Mouse (Mus musculus) telencephalon, adult 2 months (tissue): Measurements from ENCODE around the gene Galnt16.

ENCODE experiments used
- DNase-seq: peaks from one replicate; pipeline ENCODE4 v3.0.0-alpha.2; 2011; ENCODE audit warnings: low read depth, low spot score

Galnt16 gene

DNA sequence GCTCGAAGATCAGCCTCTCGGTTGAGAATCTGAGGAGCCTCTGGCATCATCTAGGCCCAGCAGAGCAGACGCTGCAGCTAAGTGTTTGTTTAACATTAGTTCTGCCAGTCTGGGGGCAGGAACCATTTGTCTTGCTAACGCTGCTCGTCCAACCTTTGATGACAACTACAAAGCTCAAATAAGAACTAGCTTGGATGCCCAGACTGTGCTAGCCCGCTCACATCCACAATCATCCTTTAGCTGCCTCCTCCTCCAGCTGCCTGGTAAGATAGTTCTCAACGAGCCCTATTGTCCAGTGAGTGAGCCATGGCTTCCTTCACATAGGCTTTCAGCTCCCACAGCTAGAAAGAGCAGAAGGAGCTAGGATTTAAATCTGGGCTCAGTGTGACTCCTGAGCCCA, 80.2 kb downstream of the Galnt16 start:
- DNase-seq: no peak

DNA sequence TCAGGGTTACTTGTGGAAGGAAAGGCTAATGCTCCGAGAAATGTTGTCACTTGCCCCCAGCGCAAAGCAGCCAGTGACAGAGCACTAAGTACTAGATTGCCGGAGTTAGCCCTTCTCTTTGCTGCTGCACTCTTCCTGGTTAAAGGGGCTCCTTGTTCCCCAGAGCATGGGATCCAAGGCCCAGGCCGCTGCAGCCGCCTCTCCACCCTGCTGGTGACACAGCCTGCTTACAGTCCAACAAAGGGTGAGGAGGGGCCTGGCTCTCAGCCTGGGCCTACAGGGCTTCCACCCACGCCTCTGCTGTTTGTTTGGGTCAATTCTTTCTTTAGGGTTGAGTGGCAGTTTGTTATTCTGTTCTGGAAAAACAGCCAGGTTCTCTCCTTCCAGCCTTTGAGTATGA, 80.7 kb downstream of the Galnt16 start:
- DNase-seq: no peak

DNA sequence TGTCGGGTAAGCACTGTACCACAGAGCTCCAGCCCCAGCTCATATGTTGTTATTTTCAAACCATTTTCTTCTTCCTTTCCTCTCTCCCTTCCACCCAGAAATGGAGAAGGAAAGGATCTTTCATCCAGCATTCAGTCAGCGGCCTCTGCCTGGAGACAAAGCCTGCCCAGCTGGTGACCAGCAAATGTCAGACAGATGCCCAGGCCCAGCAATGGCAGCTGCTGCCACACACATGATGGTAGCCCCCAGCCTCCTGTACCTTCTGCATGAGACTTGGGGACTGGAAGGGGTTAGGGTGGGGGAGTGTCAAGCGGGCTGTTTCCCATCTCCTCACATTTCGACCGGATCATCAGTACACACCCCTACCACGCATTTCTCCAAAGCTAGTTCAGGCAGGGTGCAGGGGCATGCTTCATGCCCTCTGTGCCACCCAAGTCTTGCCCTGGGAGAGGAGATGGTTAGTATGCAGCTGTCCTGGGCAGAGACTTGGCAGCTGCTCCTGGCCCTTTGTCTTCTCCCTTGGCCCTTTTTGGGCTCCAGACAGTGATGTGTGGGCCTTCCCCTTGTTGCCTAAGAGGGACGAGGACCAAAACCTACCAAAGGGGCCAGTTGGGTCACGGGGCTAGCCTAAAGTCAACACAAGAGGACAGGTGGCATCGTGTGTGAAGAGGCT, 83.7 kb downstream of the Galnt16 start:
- no peak for DNase-seq

DNA sequence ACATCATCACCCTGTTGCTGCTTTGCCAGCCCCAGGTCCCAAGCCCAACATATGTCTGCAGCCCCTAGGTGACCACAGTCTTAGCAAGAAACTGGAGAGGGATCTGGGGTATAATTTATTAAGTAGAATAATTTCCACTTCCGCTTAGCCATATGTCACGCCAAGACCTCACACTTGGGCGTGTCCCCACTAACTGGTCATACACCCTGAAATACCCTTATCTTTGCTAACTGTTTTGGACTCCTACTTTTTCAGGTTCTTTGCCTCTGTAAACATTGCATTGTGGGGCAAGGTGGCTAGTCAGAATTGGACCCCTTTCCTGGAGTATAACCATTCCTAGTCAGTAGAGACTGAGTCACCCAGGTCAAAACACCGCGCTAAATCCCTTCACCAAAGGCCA, 84.4 kb downstream of the Galnt16 start:
- no peak for DNase-seq

DNA sequence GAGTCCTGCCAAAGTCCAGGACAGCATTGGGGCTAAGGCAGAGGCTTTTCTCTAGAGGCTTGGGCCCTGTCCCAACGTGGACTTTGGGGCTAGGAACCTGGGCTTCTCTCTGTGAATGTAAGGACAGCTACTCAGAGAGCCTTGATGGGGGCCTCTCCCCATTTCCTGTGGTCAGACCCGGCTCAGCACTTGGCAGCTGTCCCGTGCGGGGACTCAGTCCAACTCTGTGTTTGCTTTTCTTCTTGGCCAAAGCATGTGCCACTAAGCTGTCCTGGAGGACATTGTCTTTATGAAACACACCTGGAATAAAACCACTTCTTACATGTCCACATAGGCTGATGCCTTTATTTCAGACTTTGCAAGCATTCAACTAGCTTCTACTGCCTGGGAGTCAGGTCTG, 85.5 kb downstream of the Galnt16 start:
- no peak for DNase-seq

DNA sequence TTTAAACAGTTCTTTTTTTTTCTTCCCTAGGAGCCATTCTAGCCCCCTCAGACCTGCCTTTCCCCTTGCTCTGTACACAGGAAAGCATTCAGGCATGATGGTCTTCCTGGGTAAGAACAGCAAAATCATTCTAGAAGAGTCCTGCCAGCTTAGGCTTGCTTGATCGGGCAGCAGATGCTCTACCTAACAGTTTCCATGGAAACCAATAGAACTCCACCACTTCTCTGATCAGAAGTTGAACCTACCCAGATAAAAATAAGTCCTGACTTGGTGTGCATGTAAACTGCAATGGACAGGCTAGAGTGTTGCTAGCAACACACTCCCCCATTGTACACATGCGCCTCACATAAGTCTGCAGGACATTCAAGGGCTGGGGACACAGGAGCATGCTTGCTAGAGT, 86.1 kb downstream of the Galnt16 start:
- peak; percentile 74 for DNase-seq

DNA sequence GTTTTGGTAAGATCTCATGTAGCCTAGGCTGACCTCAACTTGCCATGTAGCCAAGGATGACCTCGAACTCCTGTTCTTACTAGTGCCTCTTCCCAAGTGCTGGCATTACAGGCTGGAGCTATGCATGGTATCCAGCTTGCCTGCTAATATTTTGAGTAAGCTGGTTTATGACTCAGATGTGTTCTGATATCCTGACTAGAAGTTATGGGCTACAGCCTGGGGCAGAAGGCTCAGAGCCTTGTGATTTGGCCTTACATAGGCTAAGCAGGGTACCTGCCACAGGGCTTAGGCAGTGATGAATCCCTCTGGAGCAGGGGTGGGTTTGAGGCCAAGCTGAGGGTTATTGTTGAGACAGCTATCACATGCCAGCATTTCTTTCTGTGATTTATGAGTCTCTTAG, 90.5 kb downstream of the Galnt16 start:
- DNase-seq: no peak

DNA sequence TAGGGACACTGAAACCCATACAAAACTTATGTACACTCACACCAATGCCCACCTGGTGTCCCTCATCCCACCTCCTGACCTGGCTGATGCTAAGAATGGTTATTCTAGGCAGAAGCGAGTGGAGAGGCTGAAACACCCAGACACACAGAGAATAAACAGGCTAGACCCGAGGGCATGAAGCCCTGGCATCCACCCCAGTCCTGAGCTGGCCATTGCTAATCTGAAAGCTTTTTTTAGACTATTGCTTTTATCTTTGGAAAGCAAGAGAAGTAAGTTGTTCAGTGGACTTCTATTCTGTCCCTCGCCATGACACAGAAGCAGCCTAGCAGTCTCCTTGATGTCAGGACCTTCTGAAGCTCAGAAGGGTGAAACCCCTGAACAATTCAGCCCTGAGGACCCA, 91.9 kb downstream of the Galnt16 start:
- DNase-seq: no peak

DNA sequence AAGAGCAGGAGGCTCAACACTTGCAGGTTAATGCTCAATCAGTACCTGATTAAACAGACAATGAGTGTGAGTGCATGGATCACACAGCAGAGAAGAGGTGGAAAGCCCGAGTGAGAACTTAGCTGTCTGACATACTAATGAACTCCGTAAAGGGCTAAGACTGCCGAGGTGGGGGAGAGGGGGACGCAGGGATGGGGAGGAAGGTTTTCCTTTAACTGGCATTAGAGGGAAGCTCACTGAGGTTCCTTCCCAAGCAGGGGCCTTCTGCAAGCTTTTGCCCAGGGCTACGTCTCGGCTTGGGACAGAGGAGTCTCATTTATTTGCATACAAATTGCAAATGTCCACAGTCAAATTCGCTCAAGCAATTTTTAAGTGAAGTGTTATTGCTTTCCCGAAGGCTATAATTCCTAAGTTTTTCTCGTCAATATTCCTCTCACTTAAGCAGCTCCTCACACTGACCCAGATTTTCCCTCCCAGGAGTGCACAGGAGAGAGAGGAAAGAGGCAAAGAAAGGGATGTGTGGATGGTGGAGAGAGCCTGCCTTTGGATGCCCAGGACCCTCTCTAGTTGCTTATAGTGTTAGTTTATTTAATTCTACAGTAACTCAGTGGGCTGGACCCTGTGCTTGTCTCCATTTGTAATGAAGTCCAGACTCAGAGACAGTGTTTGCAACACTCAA, 94.2 kb downstream of the Galnt16 start:
- no peak for DNase-seq

DNA sequence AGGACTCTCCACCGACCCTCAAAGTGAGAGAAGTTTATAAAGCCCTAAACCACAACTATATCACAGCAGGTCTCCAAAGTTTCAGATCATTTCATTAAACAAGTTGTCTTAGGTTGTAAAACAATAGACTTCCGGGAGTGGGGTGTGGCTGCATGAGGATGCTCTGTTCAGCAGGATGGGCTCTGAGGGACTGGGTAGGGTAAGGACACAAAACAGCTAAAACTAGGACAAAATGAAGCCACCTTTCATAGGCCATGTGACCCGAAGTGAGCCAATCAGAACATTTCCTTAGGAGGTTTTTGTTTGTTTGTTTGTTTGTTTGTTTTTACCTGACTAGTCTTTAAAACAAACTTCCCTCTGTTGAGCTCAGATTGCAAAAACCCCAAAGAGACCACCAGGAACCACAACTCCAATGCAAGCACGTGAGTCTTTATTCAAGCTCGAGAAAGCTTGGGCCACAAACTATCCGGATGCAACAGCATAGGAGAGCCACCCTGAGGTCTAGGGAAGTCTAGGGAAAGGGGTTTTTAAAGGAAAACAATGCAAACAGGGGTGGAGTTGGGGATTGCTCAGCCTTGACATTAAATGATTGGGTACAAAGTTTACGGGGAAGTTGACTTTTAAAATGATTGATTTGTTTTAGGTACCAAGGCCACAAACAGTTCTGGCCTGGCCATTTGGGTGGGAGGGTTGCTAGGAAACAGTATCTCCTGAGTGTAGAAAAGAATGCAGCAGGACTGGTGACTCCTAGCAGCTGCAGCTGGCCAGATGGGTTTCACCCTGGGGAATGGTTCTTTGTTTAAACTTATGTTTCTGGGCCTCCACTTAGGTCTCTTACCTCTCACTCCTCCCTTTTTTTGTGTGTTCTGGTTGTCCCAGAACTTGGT, 97.5 kb downstream of the Galnt16 start:
- DNase-seq: no peak

DNA sequence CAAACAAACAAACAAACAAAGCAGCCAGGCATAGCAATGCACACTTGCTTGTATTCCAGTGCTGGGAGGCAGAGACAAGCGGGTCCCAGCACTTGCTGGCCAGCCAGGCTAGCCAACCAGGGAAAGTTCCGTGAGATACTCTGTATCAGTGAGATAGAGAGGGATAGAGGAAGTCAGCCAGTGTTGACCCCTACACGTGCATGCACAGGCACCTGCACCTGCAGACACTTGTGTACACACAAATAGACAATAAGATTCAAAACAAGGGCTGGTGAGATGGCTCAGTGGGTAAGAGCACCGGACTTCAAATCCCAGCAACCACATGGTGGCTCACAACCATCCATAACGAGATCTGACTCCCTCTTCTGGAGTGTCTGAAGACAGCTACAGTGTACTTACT, 102.4 kb downstream of the Galnt16 start:
- no peak for DNase-seq

DNA sequence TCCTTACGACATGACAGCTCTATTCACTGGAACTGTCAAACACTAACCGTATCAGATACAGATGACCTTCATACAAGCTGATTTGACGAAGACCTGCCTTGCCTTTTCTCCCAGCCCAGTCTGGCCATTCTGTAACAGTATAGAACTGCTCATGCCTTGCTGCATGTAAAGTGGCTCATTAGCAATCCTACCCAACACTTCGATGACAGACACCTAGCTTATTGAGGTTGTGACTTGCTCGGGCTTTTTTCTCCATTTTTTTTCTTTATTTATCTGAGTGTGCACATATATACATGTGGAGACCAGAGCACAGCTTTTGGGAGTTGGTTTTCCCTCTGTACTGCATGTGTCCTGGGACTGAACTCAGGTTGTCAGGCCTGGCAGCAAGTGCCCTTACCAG, 113.7 kb downstream of the Galnt16 start:
- no peak for DNase-seq

DNA sequence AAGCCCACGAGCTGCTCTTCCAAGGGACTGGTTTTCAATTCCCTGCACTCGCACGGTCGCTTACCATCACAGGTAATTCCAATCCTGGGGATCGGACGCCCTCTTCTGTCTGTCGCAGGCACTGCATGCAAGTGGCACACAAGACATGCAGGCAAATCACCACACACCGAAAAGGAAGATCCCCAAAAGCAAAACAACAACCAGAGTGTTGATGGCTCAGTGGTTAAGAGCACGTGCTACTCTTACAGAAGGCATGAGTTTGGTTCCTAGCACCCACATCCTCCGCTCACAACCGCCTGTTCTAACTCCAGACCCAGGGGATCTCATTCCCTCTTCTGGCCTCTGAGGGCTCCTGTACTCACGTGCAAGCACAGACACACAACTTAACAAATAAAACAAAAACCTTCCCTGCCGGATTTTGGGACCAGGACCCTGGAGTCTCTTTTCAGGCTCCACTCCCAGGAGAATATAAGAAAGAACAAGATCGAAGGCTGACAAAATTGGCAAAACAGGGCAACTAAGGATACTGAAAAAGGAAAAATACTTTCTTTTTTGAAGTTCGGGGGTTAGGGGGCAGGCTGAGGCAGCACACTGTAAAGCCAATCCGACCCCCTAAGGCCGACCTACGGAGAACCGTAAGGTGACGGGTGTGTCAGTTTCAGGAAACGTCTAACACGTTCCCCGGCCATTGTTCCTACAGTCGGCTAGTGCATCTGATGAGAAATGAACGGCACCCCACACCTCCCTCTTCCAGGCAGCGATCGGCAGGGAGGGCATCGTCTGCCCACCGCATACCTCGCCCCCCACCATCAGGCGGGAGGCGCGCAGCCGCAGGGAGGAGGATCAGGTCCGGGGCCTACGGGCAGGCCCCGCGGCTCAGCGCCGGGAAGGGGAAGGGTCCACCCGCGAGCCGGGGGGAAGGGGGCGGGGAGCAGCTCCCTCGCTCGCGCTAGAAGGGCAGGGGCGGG, 124.9 kb downstream of the Galnt16 start:
- no peak for DNase-seq

DNA sequence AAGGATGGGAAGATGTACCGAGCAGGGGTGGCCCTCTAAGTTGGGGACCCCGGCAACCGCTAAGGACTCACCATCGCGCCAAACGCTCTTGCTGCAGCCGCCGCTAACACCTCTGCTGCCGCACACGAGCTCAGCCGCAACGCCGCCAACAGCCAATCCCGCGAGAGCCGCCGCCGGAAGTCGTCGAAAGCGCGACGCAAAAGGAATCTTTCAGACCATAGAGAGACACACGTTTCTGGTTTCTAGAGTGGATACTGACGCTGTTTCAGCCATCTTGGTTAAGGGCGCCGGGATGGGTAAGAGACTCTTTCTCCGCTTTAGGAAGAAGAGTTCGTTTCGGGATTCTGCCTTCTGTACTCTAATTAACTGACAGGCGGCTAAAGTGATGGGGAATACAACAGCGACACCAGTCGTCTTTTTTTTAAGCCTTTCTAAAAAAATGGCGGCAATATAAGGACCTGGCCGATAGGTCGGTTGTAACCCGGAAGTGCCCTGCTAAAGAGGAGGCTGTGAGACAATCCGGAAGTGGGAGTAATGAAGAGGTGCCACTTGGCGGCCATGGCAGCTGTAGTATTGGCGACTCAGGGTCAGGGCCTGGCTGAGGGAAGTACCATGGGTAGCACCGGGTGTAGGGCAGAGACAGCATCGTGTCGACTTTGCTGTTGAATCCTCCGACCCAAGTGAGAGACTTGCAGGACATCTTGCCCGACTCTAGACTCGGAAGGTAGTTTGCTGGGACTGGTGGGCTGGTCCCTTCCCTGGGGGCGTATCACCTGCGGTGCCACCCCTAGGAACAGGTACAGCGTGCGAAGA, 125.8 kb downstream of the Galnt16 start, which contains the start of the genes Slc39a9 and Erh:
Gene Slc39a9 (plus strand): TSS at position 191 of the 813 bp plus-strand sequence.
Gene Erh (minus strand): TSS at position 649 of the 813 bp plus-strand sequence.
- peak; percentile 97 for DNase-seq

DNA sequence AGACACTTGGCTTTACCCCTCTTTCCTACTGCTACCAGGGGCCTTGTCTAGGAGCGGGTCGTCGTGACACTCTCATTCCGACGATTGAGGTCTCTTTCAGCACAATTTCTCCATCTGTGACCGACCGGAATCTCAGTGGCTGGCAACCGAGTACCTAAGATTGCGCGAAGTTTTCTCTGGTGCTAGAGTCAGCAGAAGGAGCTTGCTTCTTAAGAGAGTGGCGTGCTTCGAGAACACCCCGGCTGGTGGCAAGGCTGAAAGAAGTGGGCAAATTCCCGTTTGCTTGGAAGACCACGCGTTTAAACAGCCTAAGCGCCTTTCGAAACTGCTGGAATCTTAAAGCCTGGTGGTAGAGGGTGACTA, 126.4 kb downstream of the Galnt16 start:
- no peak for DNase-seq

DNA sequence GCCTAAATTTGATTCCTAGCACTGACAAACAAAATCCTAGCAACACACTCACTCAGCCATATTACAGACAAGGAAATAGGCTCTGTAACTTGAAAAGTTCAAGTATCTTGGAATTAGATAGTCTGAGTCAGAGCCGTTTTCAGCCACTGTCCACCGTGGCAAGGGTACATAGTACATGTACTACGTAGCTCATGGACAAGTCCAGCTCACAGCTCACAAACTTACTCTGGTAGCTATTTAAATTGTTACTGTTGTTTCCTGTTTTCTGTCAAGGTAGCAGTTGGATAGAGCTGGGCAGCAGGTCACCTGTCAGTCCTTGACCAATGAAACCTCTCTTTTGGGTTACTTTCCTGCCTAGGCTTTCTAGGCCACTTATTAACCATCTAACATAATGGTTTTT, 128.3 kb downstream of the Galnt16 start:
- DNase-seq: no peak

DNA sequence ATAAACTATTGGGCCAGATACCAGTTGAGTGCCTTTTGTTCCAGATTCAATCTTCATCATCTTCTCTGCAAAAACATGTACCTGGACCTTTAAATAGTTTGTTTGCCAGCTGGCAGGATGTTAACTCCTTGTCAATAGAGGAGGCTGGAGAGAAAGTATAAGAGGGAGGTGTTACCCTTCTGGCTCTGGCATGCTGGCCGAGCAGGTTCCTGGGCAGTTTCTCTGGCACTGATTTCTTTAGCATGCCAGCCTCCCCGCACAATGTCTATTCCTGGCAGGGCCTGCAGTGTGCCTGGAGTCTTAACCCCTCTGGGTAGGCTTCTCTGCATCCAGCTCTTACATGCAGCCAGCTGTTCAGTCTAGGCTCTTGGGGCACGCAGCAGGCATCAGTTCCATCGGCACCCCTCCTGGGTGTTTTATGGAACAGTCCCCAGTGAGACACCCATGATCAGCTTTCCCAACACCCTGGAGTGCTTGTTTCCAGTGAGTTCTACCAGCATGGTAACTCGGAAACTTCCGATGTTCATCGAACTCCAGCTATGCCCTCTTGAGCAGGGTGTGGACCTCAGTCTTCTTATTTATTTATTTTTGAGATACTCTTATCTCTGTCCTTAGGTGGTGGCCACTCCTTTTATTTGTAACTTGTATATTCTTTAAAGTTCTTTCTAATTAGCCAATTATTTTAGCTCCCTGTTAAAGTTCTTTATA, 136.0 kb downstream of the Galnt16 start:
- no peak for DNase-seq

DNA sequence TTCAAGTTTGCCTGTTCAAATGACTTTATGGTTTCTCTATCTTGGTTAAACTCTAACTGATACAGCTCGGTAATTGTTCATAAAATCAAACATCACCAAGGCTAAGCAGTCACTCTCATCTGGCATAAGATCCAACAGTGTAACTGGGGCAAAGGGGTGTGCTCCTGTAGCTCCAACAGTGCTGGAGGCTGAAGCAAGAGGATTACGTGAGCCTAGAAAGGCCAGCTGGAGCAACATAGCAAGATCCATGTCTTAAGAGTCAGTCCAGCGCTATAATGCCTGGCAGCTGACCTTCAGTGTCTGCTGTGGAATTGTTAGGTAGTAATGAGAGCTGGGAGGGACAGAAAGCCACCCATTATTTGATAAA, 136.6 kb downstream of the Galnt16 start:
- no peak for DNase-seq

DNA sequence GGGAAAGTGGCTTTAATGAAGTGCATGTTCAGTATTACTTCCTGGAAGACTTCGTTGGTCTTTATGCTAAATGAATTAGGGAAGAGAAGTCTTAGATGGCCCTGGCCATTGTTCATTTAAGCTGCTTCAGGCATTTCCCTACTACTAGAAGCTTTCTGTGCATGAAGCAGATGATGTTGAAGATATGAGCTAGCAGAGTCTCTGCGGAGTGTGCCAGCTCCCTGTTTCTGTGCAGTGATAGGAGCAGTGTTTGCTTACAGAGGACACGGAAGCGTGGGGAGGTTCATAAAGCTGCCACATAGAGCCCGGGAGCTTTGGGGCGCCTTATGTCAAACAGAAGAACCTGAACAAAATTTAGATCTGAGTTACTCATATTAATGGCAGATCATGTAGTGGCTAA, 140.6 kb downstream of the Galnt16 start:
- DNase-seq: no peak

DNA sequence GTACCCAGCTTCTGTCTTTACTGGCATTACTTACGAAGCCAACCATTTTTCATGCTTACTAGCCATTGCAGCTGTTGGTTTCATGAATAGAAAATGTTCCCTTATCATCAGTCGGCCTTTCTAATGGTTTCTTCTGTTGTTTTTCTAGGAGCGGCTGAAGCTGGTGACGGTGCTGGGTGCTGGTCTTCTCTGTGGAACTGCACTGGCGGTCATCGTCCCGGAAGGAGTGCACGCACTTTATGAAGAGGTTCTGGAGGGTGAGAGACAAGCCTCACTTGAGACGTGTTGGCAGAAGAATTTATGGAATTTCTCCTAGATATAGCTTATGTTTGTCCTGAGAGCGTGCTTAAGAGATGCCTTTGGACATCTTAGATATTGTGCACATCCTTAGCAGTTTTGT, 144.2 kb downstream of the Galnt16 start:
- DNase-seq: no peak
